Mouse (Mus musculus) lung, embryonic 15.5 days (tissue): Measurements from ENCODE around the gene Fam49a. TPM values are rescaled to one million over a fixed set of nuclear protein-coding genes. Genes with fewer than 3 reads are reported as not detected.
"Not testable (repeated sequence)": the region's sequence is repeated elsewhere in the genome, so short reads cannot be mapped to it uniquely, and the experiment has no call there.

ENCODE experiments used
- ATAC-seq: fragments of 200-750 bp; cut with Nextera tagmentation; 2 replicates; pipeline ENCODE4 v1.8.0; 2017; ENCODE audit warnings: moderate number of reproducible peaks, borderline replicate concordance; ENCODE audit not compliant: low FRiP score, low TSS enrichment; ENCODE audit errors: extremely low read depth
- H3K27ac ChIP-seq: fragments of 300-500 bp; sonication (generic); 2 replicates; pipeline ENCODE4 v1.5.1; 2015; ENCODE audit warnings: moderate library complexity, mild to moderate bottlenecking, inconsistent platforms
- H3K27me3 ChIP-seq: fragments of 300-500 bp; sonication (generic); 2 replicates; pipeline ENCODE4 v1.6.1; 2015; ENCODE audit warnings: inconsistent platforms
- H3K36me3 ChIP-seq: fragments of 300-500 bp; sonication (generic); 2 replicates; pipeline ENCODE4 v1.6.1; 2015; ENCODE audit warnings: inconsistent platforms
- H3K4me1 ChIP-seq: fragments of 300-500 bp; sonication (generic); 2 replicates; pipeline ENCODE4 v1.6.1; 2015; ENCODE audit warnings: inconsistent platforms
- H3K4me2 ChIP-seq: fragments of 300-500 bp; sonication (generic); 2 replicates; pipeline ENCODE4 v1.6.1; 2015; ENCODE audit warnings: inconsistent platforms, mild to moderate bottlenecking, moderate library complexity
- H3K4me3 ChIP-seq: fragments of 300-500 bp; sonication (generic); 2 replicates; pipeline ENCODE4 v1.5.1; 2015; ENCODE audit warnings: mild to moderate bottlenecking, inconsistent platforms
- H3K9ac ChIP-seq: fragments of 300-500 bp; sonication (generic); 2 replicates; pipeline ENCODE4 v1.6.1; 2015; ENCODE audit warnings: inconsistent platforms
- H3K9me3 ChIP-seq: fragments of 300-500 bp; sonication (generic); 2 replicates; pipeline ENCODE4 v1.6.1; 2016; ENCODE audit warnings: inconsistent platforms
- WGBS: fragments of 180-500 bp; shearing (Covaris S2); methylation state at CpG from one replicate; pipeline ENCODE4 v1.1.7; 2015; 5-methylcytosine and 5-hydroxymethylcytosine counted together
- polyA plus RNA-seq: library from polyadenylated mRNA; unstranded; fragments of >200 nt; fragmentation: Nextera tagmentation; extraction: Ambion mirVana; gene quantifications from 2 replicates; pipeline ENCODE4 v1.2.1, GENCODE M21; 2015

The Fam49a gene
- polyA plus RNA-seq, 1 experiment from 2014 or later = 14.4 TPM

DNA sequence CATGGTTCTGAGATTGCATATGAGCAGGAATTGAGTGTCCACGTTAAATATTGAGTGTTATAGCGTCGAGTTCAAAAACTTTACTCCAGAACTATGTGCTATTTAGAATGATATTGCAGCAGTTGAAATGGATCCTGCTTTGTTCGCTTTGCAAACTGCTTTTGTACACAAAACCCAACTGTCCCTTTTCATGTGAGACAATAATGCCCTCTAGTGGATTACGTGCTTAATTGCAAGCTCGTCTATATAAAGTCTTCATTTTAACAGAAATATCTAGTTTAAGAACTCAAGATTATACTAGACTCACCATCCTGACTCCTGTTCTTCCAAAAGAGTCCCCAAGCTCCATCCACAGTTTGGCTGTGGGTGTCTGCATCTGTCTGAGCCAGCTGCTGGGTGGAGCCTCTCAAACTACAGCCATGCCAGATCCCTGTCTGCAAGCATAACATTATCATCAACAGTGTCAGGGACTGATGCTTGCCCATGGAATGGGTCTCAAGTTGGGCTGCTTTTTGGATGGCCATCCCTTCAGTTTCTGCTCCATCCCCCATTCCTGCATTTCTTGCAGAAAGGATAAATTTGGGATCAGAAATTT is 56.3 kb downstream of the Fam49a start:
- H3K36me3 ChIP-seq = no peaks in the 10 kb centered on the region
- no peak overlapping the region for H3K4me2 ChIP-seq
- H3K4me3 ChIP-seq = no peak overlapping the region
- WGBS = 5% methylated on average over 6 of the region's 6 CpGs
- H3K9me3 ChIP-seq = no peaks in the 10 kb centered on the region
- ATAC-seq = no peak
- no peak overlapping the region; the same call in 1 of the 2 replicates for H3K27ac ChIP-seq
- peaks cover 22% of the 10 kb centered on the region for H3K4me1 ChIP-seq
- no peak overlapping the region for H3K9ac ChIP-seq
- H3K27me3 ChIP-seq = no peaks in the 10 kb centered on the region

DNA sequence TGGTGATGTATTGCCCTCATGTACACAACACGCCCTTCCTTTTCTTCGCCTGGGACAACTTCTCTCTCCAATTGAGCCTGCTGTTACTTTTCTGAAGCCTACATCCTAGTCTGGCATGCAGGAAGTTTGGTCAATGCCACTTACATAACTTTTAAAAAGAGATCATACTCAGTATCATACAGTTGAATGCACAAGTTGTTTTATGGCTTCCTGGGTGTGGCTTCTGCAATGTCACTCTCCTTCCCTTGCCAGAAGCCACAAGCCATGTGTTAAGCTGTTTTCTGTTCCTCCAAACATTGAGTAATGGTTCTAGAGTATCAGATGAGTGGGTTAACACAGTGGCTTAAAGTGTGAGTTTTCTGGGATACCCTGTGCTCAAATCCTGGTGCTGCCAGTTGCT is 58.8 kb downstream of the Fam49a start:
- Histone ChIP-seq H3K9me3 (no peaks in the 10 kb centered on the region), H3K4me3 (no peak overlapping the region), H3K4me1 (peaks cover 23% of the 10 kb centered on the region), H3K27ac (no peak overlapping the region), H3K27me3 (no peaks in the 10 kb centered on the region), H3K4me2 (no peak overlapping the region), H3K9ac (no peak overlapping the region), H3K36me3 (no peaks in the 10 kb centered on the region)
- WGBS = 53% methylated on average over 2 of the region's 2 CpGs
- ATAC-seq = no peak

DNA sequence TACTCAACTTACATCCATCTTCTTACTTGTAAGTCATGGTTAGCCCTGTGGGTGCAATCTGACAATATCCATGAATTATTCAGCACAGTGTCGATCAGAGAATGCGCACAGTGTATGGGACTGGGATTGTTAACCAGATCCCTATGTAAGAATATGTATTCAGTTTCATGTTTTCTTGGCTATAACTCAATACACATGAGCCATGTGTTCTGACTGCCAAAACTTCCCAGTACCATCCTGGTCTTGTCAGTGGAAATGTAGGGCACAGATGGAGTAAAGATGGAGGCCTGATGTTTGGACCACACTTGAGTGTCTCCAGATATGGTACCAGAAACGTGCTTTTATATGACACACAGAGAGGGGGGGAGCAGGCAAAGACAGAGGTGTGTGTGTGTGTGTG is 59.2 kb downstream of the Fam49a start:
- 74% methylated on average over 3 of the region's 3 CpGs for WGBS
- Histone ChIP-seq H3K36me3 (no peaks in the 10 kb centered on the region), H3K4me1 (peaks cover 23% of the 10 kb centered on the region), H3K4me3 (no peak overlapping the region), H3K27me3 (no peaks in the 10 kb centered on the region), H3K4me2 (no peak overlapping the region), H3K9ac (no peak overlapping the region), H3K9me3 (no peaks in the 10 kb centered on the region), H3K27ac (no peak overlapping the region)
- ATAC-seq = no peak

DNA sequence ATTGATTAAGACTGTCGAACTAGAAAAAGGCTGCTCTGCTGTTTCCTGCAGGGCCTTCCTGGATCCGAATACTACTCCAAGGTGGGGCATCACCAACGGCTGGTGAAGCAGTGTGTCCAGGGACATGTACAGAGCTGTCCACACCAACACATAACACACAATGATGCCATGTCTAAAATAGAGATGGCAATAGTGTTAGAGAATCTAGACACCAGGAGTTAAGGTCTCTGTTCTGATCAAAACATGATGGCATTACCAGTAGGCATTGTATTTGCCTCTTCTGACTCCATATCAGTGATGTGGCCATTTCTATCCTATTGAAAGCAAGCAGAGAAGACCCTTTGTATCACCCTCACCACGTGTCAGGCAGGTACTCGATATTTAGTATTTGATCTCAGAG is 61.1 kb downstream of the Fam49a start:
- Histone ChIP-seq H3K27ac (no peak overlapping the region), H3K9me3 (no peaks in the 10 kb centered on the region), H3K4me3 (no peak overlapping the region), H3K9ac (no peak overlapping the region), H3K27me3 (no peaks in the 10 kb centered on the region), H3K4me2 (no peak overlapping the region), H3K36me3 (no peaks in the 10 kb centered on the region), H3K4me1 (0 out of 2 replicates have a peak, but pooled peaks cover 5% of the 10 kb centered on the region)
- WGBS = 80% methylated on average over 5 of the region's 5 CpGs
- ATAC-seq = no peak

DNA sequence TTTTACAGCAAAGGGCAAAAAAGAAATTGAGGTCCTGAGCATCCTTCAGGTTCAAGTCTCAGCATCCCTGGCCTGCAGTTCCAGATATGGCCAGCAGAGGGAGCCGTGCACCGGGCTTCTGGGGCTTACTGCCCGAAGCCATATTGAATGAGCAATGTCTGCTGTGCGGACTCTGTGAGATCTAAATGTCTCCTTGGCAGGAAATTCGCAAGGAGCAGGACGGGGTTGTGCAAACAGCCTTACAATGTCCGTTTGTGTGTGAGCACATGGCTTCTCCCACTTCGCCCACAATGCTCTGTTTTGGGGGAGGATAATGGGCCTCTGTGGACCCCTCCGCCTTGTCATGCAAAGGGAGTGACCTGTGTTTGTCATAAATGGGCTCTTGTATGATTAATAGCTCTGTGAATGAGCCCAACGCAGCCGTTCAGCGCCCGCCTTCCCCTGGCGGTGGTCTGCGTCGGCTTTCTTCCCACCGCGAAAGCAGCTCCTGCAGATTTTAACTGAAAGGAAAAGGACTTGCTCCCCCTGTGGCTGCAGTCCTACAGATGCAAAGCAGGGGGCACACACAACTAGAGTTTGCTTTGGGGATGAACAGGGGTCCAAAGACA is 61.8 kb downstream of the Fam49a start:
- Histone ChIP-seq H3K9ac (peak overlapping the region; percentile 34; the same call in 1 of the 2 replicates), H3K9me3 (no peaks in the 10 kb centered on the region), H3K36me3 (no peaks in the 10 kb centered on the region), H3K27me3 (no peaks in the 10 kb centered on the region), H3K4me3 (peak overlapping the region; percentile 36), H3K4me2 (peak overlapping the region; percentile 76), H3K4me1 (0 out of 2 replicates have a peak, but pooled peaks cover 5% of the 10 kb centered on the region), H3K27ac (peak overlapping the region; percentile 82)
- 2% methylated on average over 18 of the region's 18 CpGs for WGBS
- ATAC-seq = peak; percentile 88

DNA sequence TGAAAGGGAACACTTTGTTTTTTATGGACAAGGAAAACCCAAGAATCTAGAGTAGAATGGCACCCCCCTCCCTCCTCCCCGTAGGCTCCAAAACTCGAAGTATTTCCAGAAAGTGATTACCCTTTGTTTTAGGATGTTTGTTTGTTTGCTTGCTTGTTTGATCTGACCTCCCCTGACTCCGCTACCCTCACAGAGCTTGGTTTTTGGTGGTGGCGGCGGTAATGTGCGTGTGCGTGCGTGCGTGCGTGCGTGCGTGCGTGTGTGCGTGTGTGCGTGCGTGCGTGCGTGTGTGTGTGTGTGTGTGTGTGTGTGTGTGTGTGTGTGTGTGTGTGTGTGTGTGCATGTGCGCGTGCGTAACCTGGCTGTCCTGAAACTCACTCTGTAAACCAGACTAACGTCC is 62.3 kb downstream of the Fam49a start:
- not testable (repeated sequence) for H3K27me3 ChIP-seq, H3K36me3 ChIP-seq, H3K9me3 ChIP-seq, H3K4me1 ChIP-seq, H3K27ac ChIP-seq, H3K9ac ChIP-seq, ATAC-seq
- WGBS = 81% methylated on average over 19 of the region's 22 CpGs
- H3K4me3 ChIP-seq = peak overlapping the region; percentile 36
- H3K4me2 ChIP-seq = peak overlapping the region; percentile 76

DNA sequence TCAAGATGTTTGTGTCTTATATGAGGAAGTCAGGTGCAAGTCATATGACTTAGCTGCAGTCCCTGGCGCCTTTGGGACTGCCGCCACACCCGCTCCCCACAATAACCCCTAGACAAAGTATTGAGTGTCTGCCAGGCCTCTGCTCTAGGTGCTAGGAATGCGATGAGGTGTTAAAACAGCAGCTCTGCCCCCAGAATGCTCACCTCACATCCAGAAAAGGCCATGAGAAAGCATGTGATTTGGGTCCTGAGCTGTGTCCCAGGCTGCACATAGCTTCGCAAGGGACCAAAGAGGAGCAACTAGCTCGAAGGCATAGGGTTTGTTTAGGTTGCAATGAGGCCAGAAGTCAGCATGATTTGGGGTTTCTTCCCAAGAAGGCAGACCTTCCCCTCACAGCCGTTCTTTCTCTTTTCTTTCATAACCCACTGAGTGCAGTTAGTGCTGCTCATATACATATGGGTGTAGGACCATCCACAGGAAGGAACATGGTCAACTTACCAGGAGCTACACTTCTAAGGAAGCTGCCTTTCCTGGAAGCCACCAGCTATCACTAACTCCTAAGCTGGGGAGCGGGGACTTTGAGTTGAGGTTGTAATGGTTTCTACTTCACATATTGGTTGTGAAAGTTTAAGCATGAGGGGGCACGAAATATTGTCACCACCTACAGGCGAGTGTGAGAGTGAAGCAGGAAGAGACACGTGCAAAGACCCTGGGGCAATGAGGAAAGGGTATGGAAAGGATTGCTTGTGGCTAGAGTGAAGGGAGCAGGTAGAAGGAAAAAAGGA is 71.8 kb downstream of the Fam49a start:
- no peak overlapping the region for H3K9ac ChIP-seq
- no peak overlapping the region for H3K4me3 ChIP-seq
- peak overlapping the region; percentile 24; the same call in 1 of the 2 replicates for H3K27ac ChIP-seq
- H3K4me1 ChIP-seq = no peaks in the 10 kb centered on the region
- H3K4me2 ChIP-seq = no peak overlapping the region
- no peaks in the 10 kb centered on the region for H3K27me3 ChIP-seq
- no peak for ATAC-seq
- no peaks in the 10 kb centered on the region for H3K36me3 ChIP-seq
- 93% methylated on average over 11 of the region's 11 CpGs for WGBS
- no peaks in the 10 kb centered on the region for H3K9me3 ChIP-seq

DNA sequence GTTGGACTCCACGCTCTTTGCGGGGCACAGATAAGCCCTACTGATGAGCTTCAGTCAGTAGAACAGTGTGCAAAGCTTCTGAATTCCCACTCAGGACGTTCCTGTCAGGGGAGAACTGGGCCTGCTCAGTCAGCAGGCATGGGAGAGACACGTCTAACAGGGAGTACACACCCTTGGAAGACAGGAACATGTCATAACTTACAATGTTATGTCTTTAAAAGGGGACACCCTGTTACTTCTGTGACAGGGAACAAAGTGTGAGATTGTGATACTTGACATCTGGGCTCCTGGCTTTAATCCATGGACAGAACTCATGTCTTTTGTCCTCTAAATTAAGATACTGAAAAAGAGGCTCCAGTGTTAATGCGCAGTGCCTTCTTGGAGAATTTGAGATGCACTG is 72.5 kb downstream of the Fam49a start:
- WGBS = 61% methylated on average over 5 of the region's 5 CpGs
- peak; percentile 89 for ATAC-seq

DNA sequence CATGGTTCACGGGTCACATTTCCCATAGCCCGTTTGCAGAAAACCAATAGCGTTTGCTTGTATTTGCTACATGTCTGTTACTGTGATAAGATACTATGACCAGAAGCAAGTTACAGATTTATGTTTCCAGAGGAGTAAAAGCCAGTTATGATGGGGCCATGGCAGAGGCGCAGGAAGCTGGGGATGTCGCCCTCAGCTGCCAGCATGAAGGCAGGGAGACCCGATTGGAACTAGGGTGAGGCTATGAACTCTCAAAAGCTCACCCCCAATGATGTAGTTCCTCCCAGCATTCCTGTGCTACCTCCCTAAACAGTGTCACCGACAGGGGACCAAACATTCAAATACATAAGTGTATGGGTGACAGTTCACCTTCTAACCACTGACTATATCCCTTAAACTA is 73.6 kb downstream of the Fam49a start:
- Histone ChIP-seq H3K9me3 (no peaks in the 10 kb centered on the region), H3K4me2 (no peak overlapping the region), H3K4me3 (no peak overlapping the region), H3K9ac (no peak overlapping the region), H3K27ac (no peak overlapping the region), H3K27me3 (no peaks in the 10 kb centered on the region), H3K4me1 (no peaks in the 10 kb centered on the region), H3K36me3 (no peaks in the 10 kb centered on the region)
- WGBS = 83% methylated on average over 7 of the region's 7 CpGs
- no peak for ATAC-seq

More for the DNA sequence above, 72.5 kb downstream of the Fam49a start:
- Histone ChIP-seq H3K27me3 (no peaks in the 10 kb centered on the region), H3K27ac (peak overlapping the region; percentile 24; the same call in 1 of the 2 replicates), H3K36me3 (no peaks in the 10 kb centered on the region), H3K4me3 (no peak overlapping the region), H3K9me3 (no peaks in the 10 kb centered on the region), H3K4me2 (no peak overlapping the region), H3K4me1 (no peaks in the 10 kb centered on the region), H3K9ac (no peak overlapping the region)

DNA sequence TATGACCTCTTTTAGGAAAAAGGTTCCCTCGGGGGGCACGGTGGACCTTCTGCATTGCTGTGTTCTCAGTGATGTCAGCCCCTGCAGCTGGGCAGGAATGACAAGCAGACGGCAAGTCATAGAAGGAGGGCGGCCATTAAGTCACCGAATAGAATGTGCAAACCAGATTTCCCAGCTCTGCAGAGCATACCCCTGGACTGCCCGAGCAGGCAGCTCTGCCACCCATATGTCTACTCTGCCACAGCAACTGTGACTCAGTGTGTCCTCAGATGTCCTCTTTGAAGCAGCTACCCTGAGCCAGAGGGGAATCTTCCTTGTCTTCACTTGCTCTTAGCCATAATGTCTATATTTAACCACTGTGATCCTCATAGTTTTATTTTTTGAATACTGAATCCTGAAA is 75.4 kb downstream of the Fam49a start:
- no peaks in the 10 kb centered on the region for H3K36me3 ChIP-seq
- no peaks in the 10 kb centered on the region for H3K4me1 ChIP-seq
- no peak overlapping the region for H3K9ac ChIP-seq
- no peaks in the 10 kb centered on the region for H3K27me3 ChIP-seq
- no peak overlapping the region for H3K27ac ChIP-seq
- 92% methylated on average over 6 of the region's 6 CpGs for WGBS
- H3K9me3 ChIP-seq = no peaks in the 10 kb centered on the region
- no peak; the same call in 1 of the 2 replicates for ATAC-seq
- H3K4me2 ChIP-seq = no peak overlapping the region
- no peak overlapping the region for H3K4me3 ChIP-seq

DNA sequence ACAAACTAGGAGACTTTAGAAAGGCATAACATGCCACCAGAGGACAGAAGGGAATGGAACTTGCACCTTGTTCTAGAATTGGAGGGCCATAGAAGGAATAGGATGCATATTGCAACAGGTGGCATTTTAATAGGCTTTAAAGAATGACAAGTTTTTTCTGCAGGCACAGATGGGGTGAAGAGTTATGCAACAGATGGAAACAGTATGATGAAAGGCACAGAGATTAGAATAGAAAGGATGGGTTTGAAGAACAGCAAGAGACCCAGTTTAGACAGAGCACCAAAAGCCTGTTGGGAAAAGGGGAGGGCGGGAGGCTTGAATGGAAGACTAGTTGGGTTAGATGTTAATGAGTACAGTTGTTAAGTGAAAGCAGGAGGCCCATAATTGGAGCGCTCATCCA is 81.4 kb downstream of the Fam49a start:
- Histone ChIP-seq H3K4me3 (no peak overlapping the region), H3K27me3 (no peaks in the 10 kb centered on the region), H3K27ac (no peak overlapping the region), H3K4me1 (no peaks in the 10 kb centered on the region), H3K9me3 (no peaks in the 10 kb centered on the region), H3K9ac (no peak overlapping the region), H3K4me2 (no peak overlapping the region), H3K36me3 (no peaks in the 10 kb centered on the region)
- no peak for ATAC-seq
- WGBS = 92% methylated on average over 2 of the region's 2 CpGs

DNA sequence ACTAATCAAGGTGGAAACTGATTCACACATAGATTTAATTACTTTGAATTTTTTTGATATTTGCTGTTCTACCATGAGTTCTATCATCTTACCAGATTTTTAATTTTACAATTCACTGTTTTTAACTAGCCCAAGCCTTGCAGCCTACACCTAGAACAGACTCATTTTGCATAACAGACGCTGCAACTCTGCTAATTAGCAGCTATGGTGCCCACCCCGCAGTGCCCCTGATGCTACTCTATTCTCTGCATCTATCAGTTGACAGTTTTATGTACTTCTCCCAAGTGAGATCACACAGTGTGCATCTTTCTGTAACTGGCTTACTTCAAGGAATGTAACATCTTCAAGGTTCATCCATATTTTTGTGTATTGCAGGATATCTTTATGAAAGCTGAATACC is 86.7 kb downstream of the Fam49a start:
- Histone ChIP-seq H3K9ac (no peak overlapping the region), H3K4me3 (no peak overlapping the region), H3K27ac (no peak overlapping the region), H3K4me2 (no peak overlapping the region), H3K9me3 (no peaks in the 10 kb centered on the region), H3K27me3 (no peaks in the 10 kb centered on the region), H3K36me3 (no peaks in the 10 kb centered on the region), H3K4me1 (peaks cover under 1% of the 10 kb centered on the region; the same call in 1 of the 2 replicates)
- ATAC-seq = no peak
- 83% methylated on average over 2 of the region's 2 CpGs for WGBS
